Mouse (Mus musculus): ENCODE measurements at regions not wholly inside any gene's neighbourhood (a gene's known extent, or its start where the extent isn't known, plus 50 kb on each side); places are given as distances from the start of the nearest gene placed in this dataset.

DNA sequence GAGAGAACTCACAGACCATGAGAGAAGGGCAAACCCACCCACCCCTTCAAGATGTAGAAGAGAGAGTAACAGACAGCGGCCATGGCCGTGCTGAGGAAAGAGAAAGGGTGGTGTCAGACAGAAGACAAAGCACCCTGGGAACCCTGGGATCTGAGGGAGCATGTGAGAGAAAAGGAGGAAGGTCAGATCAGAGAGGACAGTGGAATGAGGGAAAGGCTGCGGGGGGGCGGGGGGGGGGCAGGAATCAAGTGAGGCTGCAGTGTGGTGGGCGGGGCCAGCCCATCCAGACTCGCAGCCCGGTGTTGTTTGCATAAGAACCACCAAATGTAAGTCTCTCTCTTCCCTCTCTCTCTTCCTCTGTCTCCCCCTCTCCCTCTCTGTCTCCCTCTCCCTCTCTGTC, 367.4 kb downstream of the Lmx1a start:
- TF ChIP-seq CTCF (IDR thresholded peaks at IDR 0.05; ENCODE audit: low read depth) = no peak
- TF ChIP-seq EP300 (IDR thresholded peaks at IDR 0.05; ENCODE audit: low read depth) = no peak
- no peak overlapping the region for H3K27ac ChIP-seq (ENCODE audit: low read depth)
- no peak for ATAC-seq
- H3K9ac ChIP-seq (replicated peaks) = no peak overlapping the region
- H3K36me3 ChIP-seq (replicated peaks; ENCODE audit: insufficient read depth, low read length) = no peaks in the 10 kb centered on the region
- no peak for DNase-seq
- H3K27me3 ChIP-seq (ENCODE audit: insufficient read depth, low read length) = no peaks in the 10 kb centered on the region
- H3K9me3 ChIP-seq (ENCODE audit: low read length) = no peaks in the 10 kb centered on the region
- no peak overlapping the region for H3K4me2 ChIP-seq (ENCODE audit: low read depth, low read length)
- WGBS (ENCODE audit: insufficient replicate concordance) = 11% methylated on average over 7 of the region's 7 CpGs
- no peaks in the 10 kb centered on the region for H3K4me1 ChIP-seq (ENCODE audit: insufficient read depth)
- no peak overlapping the region for H3K4me3 ChIP-seq (ENCODE audit: low read depth, low read length)

- H3K4me3 ChIP-seq (ENCODE audit: low read depth, low read length) = no peak overlapping the region
- 76% methylated on average over 9 of the region's 9 CpGs for WGBS (ENCODE audit: insufficient replicate concordance)
- DNase-seq = no peak
- H3K4me2 ChIP-seq (ENCODE audit: low read depth, low read length) = no peak overlapping the region
- H3K27ac ChIP-seq (ENCODE audit: low read depth) = no peak overlapping the region
- H3K4me1 ChIP-seq (ENCODE audit: insufficient read depth) = no peaks in the 10 kb centered on the region
- no peak for ATAC-seq
- H3K36me3 ChIP-seq (replicated peaks; ENCODE audit: insufficient read depth, low read length) = no peaks in the 10 kb centered on the region
- H3K9ac ChIP-seq (replicated peaks) = no peak overlapping the region
- TF ChIP-seq CTCF (IDR thresholded peaks at IDR 0.05; ENCODE audit: low read depth) = no peak
- TF ChIP-seq EP300 (IDR thresholded peaks at IDR 0.05; ENCODE audit: low read depth) = no peak
- no peaks in the 10 kb centered on the region for H3K9me3 ChIP-seq (ENCODE audit: low read length)
- H3K27me3 ChIP-seq (ENCODE audit: insufficient read depth, low read length) = no peaks in the 10 kb centered on the region
These were observed 368.4 kb downstream of the Lmx1a start for GRCm38 (mm10) chr1:168057479-168057878.

GRCm38 (mm10) chr1:168058769-168059168, 369.7 kb downstream of the Lmx1a start:
- DNase-seq = no peak
- no peak for ATAC-seq
- Histone ChIP-seq H3K9me3 (ENCODE audit: low read length) (no peaks in the 10 kb centered on the region), H3K4me2 (ENCODE audit: low read depth, low read length) (no peak overlapping the region), H3K4me3 (ENCODE audit: low read depth, low read length) (no peak overlapping the region), H3K27me3 (ENCODE audit: insufficient read depth, low read length) (no peaks in the 10 kb centered on the region), H3K4me1 (ENCODE audit: insufficient read depth) (no peaks in the 10 kb centered on the region), H3K9ac (replicated peaks) (no peak overlapping the region), H3K36me3 (replicated peaks; ENCODE audit: insufficient read depth, low read length) (no peaks in the 10 kb centered on the region), H3K27ac (ENCODE audit: low read depth) (no peak overlapping the region)
- WGBS (ENCODE audit: insufficient replicate concordance) = 81% methylated on average over 4 of the region's 4 CpGs
- TF ChIP-seq EP300 (IDR thresholded peaks at IDR 0.05; ENCODE audit: low read depth) = no peak
- no peak for TF ChIP-seq CTCF (IDR thresholded peaks at IDR 0.05; ENCODE audit: low read depth)

- Histone ChIP-seq H3K36me3 (replicated peaks; ENCODE audit: insufficient read depth, low read length) (no peaks in the 10 kb centered on the region), H3K4me2 (ENCODE audit: low read depth, low read length) (no peak overlapping the region), H3K27ac (ENCODE audit: low read depth) (no peak overlapping the region), H3K4me3 (ENCODE audit: low read depth, low read length) (no peak overlapping the region), H3K9ac (replicated peaks) (no peak overlapping the region), H3K4me1 (ENCODE audit: insufficient read depth) (no peaks in the 10 kb centered on the region), H3K9me3 (ENCODE audit: low read length) (no peaks in the 10 kb centered on the region), H3K27me3 (ENCODE audit: insufficient read depth, low read length) (no peaks in the 10 kb centered on the region)
- WGBS (ENCODE audit: insufficient replicate concordance) = 73% methylated on average over 7 of the region's 7 CpGs
- DNase-seq = no peak
- no peak for TF ChIP-seq EP300 (IDR thresholded peaks at IDR 0.05; ENCODE audit: low read depth)
- no peak for TF ChIP-seq CTCF (IDR thresholded peaks at IDR 0.05; ENCODE audit: low read depth)
- no peak for ATAC-seq
These were observed 367.9 kb downstream of the Pbx1 start for GRCm38 (mm10) chr1:168064065-168064664.

DNA sequence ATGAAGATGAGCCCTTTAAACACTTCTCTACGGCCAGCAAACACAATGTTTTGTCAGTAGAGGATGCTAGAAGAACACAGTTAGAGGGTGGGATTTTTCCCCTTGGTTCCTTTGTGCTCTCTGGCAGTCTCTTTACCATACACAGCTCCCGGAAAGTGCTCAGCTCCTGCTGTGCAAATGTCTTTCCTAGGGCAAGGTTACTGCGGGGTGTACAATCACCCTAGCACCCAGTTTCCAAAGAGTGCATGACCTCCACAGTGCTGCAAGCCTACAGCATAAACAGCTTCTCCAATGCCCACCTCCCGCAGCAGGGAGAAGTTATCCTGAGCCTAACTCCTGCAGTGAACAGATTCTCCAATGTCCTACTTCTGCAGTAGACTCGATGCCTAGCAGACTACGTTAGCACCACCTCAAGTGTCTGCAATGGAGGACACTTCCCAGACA, 366.4 kb downstream of the Pbx1 start:
- ATAC-seq (no peak), DNase-seq (no peak)
- Histone ChIP-seq H3K4me3 (ENCODE audit: low read depth, low read length) (no peak overlapping the region), H3K4me1 (ENCODE audit: insufficient read depth) (no peaks in the 10 kb centered on the region), H3K4me2 (ENCODE audit: low read depth, low read length) (no peak overlapping the region), H3K9ac (replicated peaks) (no peak overlapping the region), H3K27me3 (ENCODE audit: insufficient read depth, low read length) (no peaks in the 10 kb centered on the region), H3K36me3 (replicated peaks; ENCODE audit: insufficient read depth, low read length) (no peaks in the 10 kb centered on the region), H3K9me3 (ENCODE audit: low read length) (no peaks in the 10 kb centered on the region), H3K27ac (ENCODE audit: low read depth) (no peak overlapping the region)
- no peak for TF ChIP-seq CTCF (IDR thresholded peaks at IDR 0.05; ENCODE audit: low read depth)
- TF ChIP-seq EP300 (IDR thresholded peaks at IDR 0.05; ENCODE audit: low read depth) = no peak
- 57% methylated on average over 6 of the region's 6 CpGs for WGBS (ENCODE audit: insufficient replicate concordance)

GRCm38 (mm10) chr1:168066810-168067209, 365.3 kb downstream of the Pbx1 start:
- no peak for TF ChIP-seq EP300 (IDR thresholded peaks at IDR 0.05; ENCODE audit: low read depth)
- TF ChIP-seq CTCF (IDR thresholded peaks at IDR 0.05; ENCODE audit: low read depth) = no peak
- 59% methylated on average over 6 of the region's 6 CpGs for WGBS (ENCODE audit: insufficient replicate concordance)
- H3K36me3 ChIP-seq (replicated peaks; ENCODE audit: insufficient read depth, low read length) = no peaks in the 10 kb centered on the region
- DNase-seq (no peak), ATAC-seq (no peak)
- H3K9ac ChIP-seq (replicated peaks) = no peak overlapping the region
- no peak overlapping the region for H3K4me2 ChIP-seq (ENCODE audit: low read depth, low read length)
- no peaks in the 10 kb centered on the region for H3K4me1 ChIP-seq (ENCODE audit: insufficient read depth)
- H3K27me3 ChIP-seq (ENCODE audit: insufficient read depth, low read length) = no peaks in the 10 kb centered on the region
- no peak overlapping the region for H3K4me3 ChIP-seq (ENCODE audit: low read depth, low read length)
- H3K27ac ChIP-seq (ENCODE audit: low read depth) = no peak overlapping the region
- H3K9me3 ChIP-seq (ENCODE audit: low read length) = no peaks in the 10 kb centered on the region
